Mouse (Mus musculus) neural tube, embryonic 10.5 days (tissue): Measurements from ENCODE around the gene Anp32e.
A peak's percentile ranks its signal among the peaks of the same experiment; 100 is the strongest.
"Not testable (repeated sequence)": the region's sequence is repeated elsewhere in the genome, so short reads cannot be mapped to it uniquely, and the experiment has no call there.

Experiments used
- DNase-seq: peaks from one replicate; pipeline ENCODE4 v3.0.0-alpha.2; 2017; ENCODE audit warnings: low spot score; ENCODE audit errors: extremely low spot score

Anp32e gene

GRCm38 (mm10) chr3:95903753-95904502, 25.1 kb upstream of the Anp32e start:
- peak; percentile 58 for DNase-seq

- DNase-seq, result peak; percentile 76
These were observed 24.5 kb upstream of the Anp32e start, which contains the start of gene Car14 for GRCm38 (mm10) chr3:95904568-95904967. Gene Car14, minus strand, starts transcription at chr3:95904691.

GRCm38 (mm10) chr3:95905146-95905939, 23.7 kb upstream of the Anp32e start:
- DNase-seq, result peak; percentile 83

GRCm38 (mm10) chr3:95905940-95906492, 23.0 kb upstream of the Anp32e start:
- peak; percentile 58 for DNase-seq

- peak; percentile 70 for DNase-seq
These were observed 22.2 kb upstream of the Anp32e start for GRCm38 (mm10) chr3:95906860-95907259.

GRCm38 (mm10) chr3:95907613-95908012, 21.4 kb upstream of the Anp32e start:
- no peak for DNase-seq

GRCm38 (mm10) chr3:95914706-95915105, 14.3 kb upstream of the Anp32e start:
- DNase-seq, result no peak

- no peak for DNase-seq
These were observed 12.3 kb upstream of the Anp32e start for GRCm38 (mm10) chr3:95916760-95917159.

GRCm38 (mm10) chr3:95920532-95920931, 8.5 kb upstream of the Anp32e start:
- not testable (repeated sequence) for DNase-seq

- not testable (repeated sequence) for DNase-seq
These were observed 5.6 kb upstream of the Anp32e start for GRCm38 (mm10) chr3:95923429-95923828.

GRCm38 (mm10) chr3:95924185-95924584, 4.9 kb upstream of the Anp32e start:
- DNase-seq, result no peak

GRCm38 (mm10) chr3:95925087-95925486, 4.0 kb upstream of the Anp32e start:
- DNase-seq, result no peak

- DNase-seq, result no peak
These were observed 787 bp upstream of the Anp32e start for GRCm38 (mm10) chr3:95928261-95928657.

- DNase-seq, result peak; percentile 73
These were observed 780 bp downstream of the Anp32e start for GRCm38 (mm10) chr3:95929581-95930470.

GRCm38 (mm10) chr3:95930471-95930789, 1.4 kb downstream of the Anp32e start:
- DNase-seq, result no peak

GRCm38 (mm10) chr3:95931471-95931870, 2.4 kb downstream of the Anp32e start:
- DNase-seq, result no peak

- no peak for DNase-seq
These were observed 3.1 kb downstream of the Anp32e start for GRCm38 (mm10) chr3:95932157-95932556.

- no peak for DNase-seq
These were observed 3.5 kb downstream of the Anp32e start for GRCm38 (mm10) chr3:95932566-95932965.

GRCm38 (mm10) chr3:95933111-95933750, 4.2 kb downstream of the Anp32e start:
- DNase-seq, result no peak

GRCm38 (mm10) chr3:95934448-95934847, 5.4 kb downstream of the Anp32e start:
- no peak for DNase-seq

- no peak for DNase-seq
These were observed 9.2 kb downstream of the Anp32e start for GRCm38 (mm10) chr3:95938217-95938616.
